Mouse (Mus musculus) ES-E14 (cell line): Measurements from ENCODE around the gene Cnot3.

Source experiments
- CHD2 ChIP-seq: IDR thresholded peaks from 2 replicates; pipeline ENCODE4 v1.6.1; 2014; ENCODE audit warnings: mild to moderate bottlenecking, low read depth, low read length, inconsistent platforms
- HCFC1 ChIP-seq: IDR thresholded peaks from 2 replicates; pipeline ENCODE4 v1.6.1; 2012; ENCODE audit warnings: low read length, inconsistent platforms, borderline replicate concordance; ENCODE audit not compliant: insufficient read depth
- MAFK ChIP-seq: IDR thresholded peaks from 2 replicates; pipeline ENCODE4 v1.6.1; 2014; ENCODE audit warnings: mild to moderate bottlenecking, low read depth, low read length, inconsistent platforms; ENCODE audit not compliant: insufficient read depth
- ZC3H11A ChIP-seq: IDR thresholded peaks from 2 replicates; pipeline ENCODE4 v1.6.1; 2012; ENCODE audit warnings: low read depth, mild to moderate bottlenecking, inconsistent platforms, low read length, borderline replicate concordance
- ZNF384 ChIP-seq: IDR thresholded peaks from 2 replicates; pipeline ENCODE4 v1.6.1; 2012; ENCODE audit warnings: low read depth, low read length, inconsistent platforms

DNA sequence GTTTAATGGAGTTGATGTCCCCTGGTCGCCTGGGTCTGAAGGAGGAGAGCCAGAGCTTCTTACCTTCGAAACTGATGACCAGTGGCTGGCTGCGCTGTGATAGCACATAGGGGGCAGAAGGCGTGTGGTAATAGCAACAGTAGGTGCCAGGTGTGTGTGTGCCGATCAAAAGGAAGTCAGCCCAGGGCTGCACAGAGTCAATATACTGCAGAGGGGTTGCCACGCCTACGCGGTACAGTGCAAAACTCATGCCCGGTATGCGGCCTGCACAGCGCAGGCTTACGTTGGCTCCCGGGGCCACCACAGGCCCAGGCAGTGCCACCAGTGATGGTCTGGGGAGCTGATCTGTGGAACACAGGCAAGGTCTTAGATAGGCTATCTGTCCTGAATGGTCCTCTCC lies 34.1 kb upstream of the Cnot3 start:
- TF ChIP-seq HCFC1 (no peak), CHD2 (no peak), ZNF384 (no peak), MAFK (no peak), ZC3H11A (no peak)
